Mouse (Mus musculus) mesoderm, embryonic 11.5 days (tissue): Measurements from ENCODE around the gene Csrp2.
A peak's percentile ranks its signal among the peaks of the same experiment; 100 is the strongest.

Source experiments
- DNase-seq: peaks from one replicate; pipeline ENCODE4 v3.0.0-alpha.2; 2012; ENCODE audit warnings: low read depth, low spot score

The Csrp2 gene

GRCm38 (mm10) chr10:110919531-110920343 is at the start of gene Csrp2:
Gene Csrp2, plus strand, starts transcription at chr10:110919789.
- DNase-seq: peak; percentile 96

GRCm38 (mm10) chr10:110874853-110875252 is 44.7 kb upstream of the Csrp2 start:
- no peak for DNase-seq

GRCm38 (mm10) chr10:110876956-110877355 is 42.6 kb upstream of the Csrp2 start:
- no peak for DNase-seq

- no peak for DNase-seq
These were observed 41.7 kb upstream of the Csrp2 start for GRCm38 (mm10) chr10:110877851-110878250.

- DNase-seq: peak; percentile 30
These were observed 40.9 kb upstream of the Csrp2 start for GRCm38 (mm10) chr10:110878641-110879040.

- peak; percentile 60 for DNase-seq
These were observed 40.0 kb upstream of the Csrp2 start for GRCm38 (mm10) chr10:110879426-110880066.

- DNase-seq: no peak
These were observed 38.2 kb upstream of the Csrp2 start for GRCm38 (mm10) chr10:110881346-110881745.

- DNase-seq: no peak
These were observed 36.9 kb upstream of the Csrp2 start for GRCm38 (mm10) chr10:110882701-110883100.

GRCm38 (mm10) chr10:110890656-110891272 is 28.8 kb upstream of the Csrp2 start:
- no peak for DNase-seq

- no peak for DNase-seq
These were observed 19.7 kb upstream of the Csrp2 start for GRCm38 (mm10) chr10:110899744-110900501.

GRCm38 (mm10) chr10:110903862-110904261 is 15.7 kb upstream of the Csrp2 start:
- DNase-seq: no peak

GRCm38 (mm10) chr10:110916666-110917344 is 2.8 kb upstream of the Csrp2 start:
- DNase-seq: no peak

- DNase-seq: no peak
These were observed 2.1 kb upstream of the Csrp2 start for GRCm38 (mm10) chr10:110917521-110917920.

GRCm38 (mm10) chr10:110918414-110919391 is 886 bp upstream of the Csrp2 start:
- peak; percentile 53 for DNase-seq

GRCm38 (mm10) chr10:110920368-110920950 is 870 bp downstream of the Csrp2 start:
- DNase-seq: no peak

- no peak for DNase-seq
These were observed 2.3 kb downstream of the Csrp2 start for GRCm38 (mm10) chr10:110921890-110922289.

- DNase-seq: no peak
These were observed 3.0 kb downstream of the Csrp2 start for GRCm38 (mm10) chr10:110922612-110923011.

GRCm38 (mm10) chr10:110927491-110927890 is 7.9 kb downstream of the Csrp2 start:
- no peak for DNase-seq

- DNase-seq: no peak
These were observed 10.2 kb downstream of the Csrp2 start for GRCm38 (mm10) chr10:110929756-110930155.
